Mouse (Mus musculus): ENCODE measurements at regions not wholly inside any gene's neighbourhood (a gene's known extent, or its start where the extent isn't known, plus 50 kb on each side); places are given as distances from the start of the nearest gene placed in this dataset.

DNA sequence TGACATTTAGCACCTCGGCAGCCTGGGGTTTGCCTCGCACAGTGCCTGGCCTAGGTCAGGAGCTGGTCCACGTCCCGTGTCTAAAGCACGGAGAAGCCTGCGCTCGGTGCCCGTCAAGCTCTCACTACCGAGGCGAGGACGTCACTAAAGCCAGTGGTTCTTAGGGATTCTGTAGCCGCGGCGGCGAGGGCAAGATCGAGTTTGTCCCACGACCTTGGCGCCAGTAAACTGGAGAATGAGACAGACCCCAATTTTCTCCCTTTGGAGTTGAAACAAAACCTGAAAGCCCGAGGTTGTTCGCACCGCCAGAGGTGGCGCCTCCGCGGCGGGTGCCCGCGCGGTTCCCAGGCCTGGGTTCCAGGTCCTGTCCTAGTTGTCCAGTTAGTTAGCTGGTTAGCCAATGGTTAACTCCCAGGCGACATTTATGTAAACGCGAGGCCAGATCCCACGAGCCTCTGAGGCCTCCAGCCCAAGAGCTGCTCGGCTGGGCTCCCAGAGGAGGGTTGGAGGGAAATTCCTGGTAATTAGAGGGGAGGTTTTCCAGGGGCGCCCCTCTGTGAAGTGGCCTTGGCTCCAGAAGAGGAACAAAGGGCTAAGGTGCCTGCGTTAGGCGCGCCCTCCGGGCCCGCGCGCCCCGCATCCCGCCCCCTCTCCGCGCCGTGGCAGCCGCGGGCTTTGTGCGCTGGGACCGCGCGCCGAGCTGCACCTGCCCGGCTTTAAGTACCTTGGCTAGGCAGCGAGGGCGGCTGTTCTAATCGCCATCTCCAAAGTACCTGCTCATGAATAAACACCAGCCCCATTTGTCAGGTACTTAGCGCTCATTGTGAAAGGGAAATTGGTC, 74.0 kb downstream of the Rhcg start:
- no peak for DNase-seq (ENCODE audit: low spot score in 2 of 2)

DNA sequence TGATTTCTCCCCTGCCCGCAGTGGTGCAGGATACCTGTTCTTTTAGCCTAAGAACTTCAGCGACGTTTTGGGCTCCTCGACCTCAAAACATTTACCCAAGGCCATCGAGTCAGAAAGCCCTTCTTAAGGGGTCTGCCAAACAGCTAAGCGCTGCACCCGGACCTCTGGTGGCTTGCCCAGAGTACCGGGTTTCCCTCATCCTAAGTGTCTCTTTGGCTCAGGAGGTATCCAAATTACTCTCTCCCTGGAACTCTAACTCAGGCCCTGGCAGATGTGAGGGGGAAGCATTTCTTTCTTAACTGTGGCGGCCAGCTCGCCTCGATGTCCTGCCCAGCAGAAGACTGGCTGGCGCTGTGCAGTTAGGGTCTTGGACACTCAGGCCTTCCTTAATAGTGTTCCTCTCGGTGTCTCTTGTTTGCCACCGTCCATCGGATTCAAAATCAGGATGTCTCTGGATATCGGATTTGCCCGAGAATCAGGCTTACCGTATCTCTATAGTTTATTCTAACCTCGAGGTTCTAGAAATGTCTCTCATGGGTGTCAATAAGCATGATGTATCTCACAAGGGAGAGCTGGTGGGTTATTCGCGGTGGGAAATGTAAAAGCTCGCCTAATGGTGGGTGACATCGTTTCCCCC, 75.0 kb downstream of the Rhcg start:
- DNase-seq (ENCODE audit: low spot score in 2 of 2), result no peak

DNA sequence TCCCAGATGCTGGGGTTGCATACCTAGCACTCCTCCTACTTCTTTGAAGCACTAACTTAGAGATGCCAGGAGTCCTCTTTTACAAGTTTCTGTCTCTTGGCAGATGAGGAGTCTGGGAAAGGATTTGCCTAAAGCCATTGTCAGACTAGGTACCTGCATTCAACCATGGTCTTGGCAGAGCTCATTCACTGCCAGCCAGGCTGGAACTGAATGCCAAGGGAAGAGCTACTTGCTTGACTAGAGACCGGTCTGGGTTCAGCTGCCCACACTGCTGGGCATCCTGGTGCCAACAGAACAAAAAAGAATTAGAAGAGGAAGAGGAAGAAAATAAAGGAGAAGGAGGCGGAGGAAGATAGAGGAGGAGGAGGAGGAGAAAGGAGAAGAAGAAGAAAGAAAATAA, 74.1 kb upstream of the Polg start:
- no peak for DNase-seq (ENCODE audit: low spot score in 2 of 2)

DNA sequence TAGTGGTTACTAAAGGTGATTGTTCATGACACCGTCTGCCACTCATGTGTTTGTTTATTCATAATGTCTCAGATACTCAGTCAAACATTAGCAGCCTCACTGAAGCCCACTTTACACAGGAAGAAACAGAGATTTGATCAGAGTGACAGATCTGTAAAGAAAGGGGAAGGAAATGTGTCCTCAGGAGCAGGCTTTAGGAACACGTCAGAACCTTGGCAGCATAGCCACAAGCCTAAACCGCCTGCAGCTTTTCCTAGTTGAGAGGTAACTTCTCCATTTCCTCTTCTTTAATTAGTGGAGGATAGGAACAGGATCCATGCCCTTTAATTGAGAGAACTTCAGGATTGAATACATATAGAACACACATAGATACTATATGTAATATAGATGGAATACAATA, 73.3 kb upstream of the Polg start:
- DNase-seq (ENCODE audit: low spot score in 2 of 2), result no peak

DNA sequence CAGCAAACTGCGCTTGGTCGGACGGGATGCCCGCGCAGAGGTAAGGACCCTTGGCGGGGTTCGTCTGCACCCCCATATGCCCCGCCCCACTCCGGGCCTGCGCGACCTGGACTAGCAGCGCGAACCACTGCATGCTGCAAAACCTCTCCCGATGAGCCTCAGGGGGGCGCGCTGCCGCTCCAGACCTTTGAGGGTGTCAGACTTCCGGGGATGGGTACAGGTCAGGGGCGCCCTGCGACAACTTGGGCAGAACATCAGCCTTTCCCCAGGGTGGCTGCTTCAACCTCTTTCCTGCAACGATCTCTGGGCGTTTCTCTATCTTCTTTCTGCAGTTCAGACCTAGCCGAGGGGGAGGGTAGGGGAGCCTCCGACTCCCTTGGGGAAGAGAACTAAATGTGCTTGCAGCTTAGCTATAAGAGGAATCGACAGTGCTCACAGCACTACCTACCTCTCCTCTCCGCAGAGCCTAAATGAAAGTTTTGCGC, 70.0 kb upstream of the Polg start:
- peak in 1 of 2 experiments; percentile 77 for DNase-seq (ENCODE audit: low spot score in 2 of 2)

DNA sequence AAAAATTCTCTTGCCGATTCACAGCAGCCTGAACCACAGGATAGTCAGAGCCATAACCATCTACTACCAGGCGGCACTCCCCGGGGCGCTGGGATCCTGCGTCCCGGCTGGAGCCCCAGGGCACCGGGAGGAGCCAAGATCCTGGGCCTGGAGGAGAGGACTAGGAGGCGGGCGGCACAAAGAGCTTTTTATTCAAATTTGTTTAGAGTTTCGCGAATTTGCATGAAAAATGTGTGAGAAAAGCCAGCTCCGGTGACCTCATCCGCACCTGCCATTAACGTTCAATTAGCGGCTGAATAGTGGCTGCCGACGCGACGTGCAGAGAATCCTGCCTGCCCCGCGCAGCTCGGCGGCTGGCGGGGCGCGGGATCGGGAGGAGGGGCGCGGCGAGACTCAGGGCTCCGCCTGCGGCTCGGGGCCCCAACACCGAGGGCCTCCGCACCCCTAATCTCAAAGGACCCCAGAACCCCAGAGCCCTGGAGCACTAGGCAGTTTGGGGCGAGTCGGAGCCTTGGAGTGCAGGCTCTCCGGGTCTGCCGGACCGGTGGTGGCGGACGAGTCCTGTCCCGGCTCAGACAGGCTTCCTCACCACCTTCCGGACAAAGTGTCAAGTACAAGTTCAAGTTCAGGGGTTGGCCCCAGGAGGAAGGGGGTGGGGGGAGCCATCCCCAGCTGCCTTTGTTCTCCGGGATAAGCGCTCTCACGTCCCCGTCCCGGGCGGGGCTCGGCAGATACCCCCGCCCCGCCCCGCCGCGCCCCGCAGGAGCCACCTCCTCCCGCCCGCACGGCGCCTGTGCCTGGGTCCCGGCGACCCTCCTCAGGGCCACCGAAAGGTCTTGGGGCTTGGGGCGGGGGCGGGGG, 69.3 kb upstream of the Polg start:
- no peak for DNase-seq (ENCODE audit: low spot score in 2 of 2)

DNA sequence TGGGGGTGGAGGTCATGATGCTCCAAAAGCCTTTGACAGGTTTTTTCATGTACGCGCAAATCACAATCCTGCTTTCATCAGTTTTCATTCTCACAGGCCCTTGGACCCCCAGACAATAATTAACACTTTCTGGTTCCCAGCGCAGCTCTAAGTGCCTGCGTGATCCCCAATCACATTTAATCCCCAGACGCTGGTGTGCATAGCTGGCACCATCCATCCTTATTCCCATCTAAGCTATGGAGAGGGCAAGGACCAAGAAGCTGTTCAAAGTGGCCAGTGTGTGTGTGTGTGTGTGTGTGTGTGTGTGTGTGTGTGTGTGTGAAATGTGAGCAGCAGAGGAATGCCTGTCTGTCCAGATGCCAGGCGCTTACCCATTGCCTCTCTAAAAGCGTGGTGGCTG, 68.7 kb upstream of the Polg start:
- no peak for DNase-seq (ENCODE audit: low spot score in 2 of 2)

DNA sequence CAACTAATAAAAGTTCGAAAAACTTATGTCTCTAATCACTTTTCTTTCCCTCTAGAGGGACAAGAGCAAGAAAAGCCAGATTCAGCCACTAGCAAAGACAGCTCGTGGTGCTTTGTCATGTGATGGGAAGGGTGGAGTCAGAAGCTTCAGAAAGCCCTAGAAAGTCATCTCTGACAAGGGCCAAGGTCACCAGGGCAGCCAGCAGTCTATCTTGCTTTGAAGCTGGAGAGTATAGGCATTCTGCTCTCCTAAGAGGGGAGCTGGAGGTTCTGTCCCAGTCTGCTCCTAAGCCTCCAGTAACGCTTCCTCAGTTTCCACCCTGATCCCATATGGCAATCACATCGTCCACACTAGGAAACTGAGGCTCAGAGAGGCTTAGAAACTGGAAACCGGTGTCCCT, 68.2 kb upstream of the Polg start:
- DNase-seq (ENCODE audit: low spot score in 2 of 2), result no peak

DNA sequence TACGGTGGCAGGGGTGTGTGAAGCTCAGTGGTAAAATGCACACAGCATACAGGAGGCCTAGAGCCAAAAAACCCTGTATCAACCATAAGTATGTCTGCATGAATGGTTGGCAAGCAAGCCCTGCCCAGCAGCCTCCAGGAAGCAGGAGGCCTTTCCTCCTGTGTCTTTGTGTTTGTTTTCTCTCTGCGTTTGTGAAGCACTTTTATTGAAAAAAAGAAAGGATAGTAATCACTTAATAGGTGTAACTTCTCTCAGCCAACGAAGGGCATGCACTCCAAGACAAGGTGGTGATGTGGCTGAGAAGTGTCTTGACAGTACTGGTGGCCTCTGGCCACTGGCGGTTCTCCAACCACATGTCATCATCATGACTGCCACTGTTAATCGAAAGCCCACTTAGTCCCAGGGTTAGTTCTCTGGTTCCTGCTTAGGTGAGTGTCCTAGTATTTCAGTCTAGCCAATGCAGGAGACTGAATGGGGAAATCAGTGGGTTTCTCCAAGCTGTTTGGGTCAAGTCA, 66.5 kb upstream of the Polg start:
- DNase-seq (ENCODE audit: low spot score in 2 of 2), result no peak

DNA sequence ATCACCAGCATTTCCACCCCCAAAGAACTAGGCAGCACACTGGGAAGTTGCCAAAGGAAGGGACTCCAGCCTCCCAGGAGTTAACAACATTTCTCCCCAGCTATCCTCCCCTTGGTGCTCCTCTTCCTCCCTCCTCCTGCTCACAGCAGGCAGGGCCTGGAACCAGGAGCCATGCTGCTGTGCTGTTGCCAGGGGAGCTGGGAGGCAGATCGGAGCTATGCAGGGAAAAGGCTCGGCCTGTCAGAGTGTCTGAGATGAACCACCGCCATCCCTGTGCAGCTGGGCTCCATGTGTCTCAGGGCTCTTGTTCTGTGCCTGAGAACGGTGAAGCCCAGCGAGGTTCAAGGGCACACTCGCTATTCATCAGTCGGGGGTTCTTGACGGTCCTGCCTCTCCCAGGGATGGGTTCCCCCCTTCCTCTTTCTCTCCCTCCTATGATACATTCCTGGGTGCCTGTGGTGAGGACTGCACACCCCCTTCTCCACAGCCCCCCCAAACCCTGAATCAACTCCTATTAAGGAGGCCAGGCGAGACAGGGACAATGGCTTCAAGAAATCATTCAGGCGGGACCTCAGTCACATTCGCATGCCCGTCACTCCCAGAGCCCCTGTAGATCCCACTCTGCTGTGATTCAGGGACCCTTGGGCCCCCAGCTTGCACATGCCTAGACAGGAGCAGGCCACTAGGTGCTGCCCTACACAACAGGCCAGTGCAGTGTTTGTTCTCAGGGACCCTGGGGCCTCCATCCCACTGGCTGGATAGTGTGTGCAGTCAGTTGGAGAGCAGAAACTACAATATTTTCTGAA, 65.6 kb upstream of the Polg start:
- DNase-seq (ENCODE audit: low spot score in 2 of 2), result no peak

DNA sequence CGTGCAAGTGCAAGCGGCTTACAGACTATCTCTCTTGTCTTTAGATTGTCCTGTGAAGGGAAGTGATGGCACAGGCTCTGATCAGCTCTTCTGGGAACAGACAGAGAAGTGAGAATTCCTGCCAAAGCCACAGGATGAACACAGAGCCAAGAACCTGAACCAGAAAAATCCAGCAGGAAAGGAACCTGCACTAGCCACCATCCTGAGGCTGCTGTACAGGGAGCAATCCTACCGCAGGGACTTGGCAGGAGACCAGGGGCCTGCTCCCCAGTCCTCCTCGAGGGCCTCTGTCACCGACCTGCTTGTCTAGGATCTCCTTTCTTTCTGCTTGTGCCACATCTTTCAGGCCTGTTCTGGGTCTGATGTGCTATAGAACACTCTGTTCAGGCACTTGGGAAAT, 65.0 kb upstream of the Polg start:
- DNase-seq (ENCODE audit: low spot score in 2 of 2), result no peak

DNA sequence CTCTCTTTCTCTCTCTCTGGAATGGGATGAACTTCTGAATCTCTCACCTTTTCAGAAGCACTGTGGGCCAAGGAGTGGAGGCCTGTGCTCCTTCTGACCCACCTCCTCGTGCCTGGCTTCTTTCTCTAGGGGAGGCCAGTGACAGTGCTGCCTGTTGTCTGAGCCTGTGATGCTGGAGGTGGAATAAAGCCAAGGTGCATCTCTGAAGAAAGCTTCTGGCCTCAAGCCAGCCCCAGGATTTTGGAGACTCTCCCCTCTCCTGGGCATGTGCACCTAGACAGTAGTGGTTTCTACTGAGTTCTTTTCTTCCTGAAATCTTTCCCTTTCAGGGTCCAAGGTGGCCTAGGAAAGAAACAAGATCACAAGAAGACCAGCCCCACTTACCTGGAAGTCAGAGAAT, 63.3 kb upstream of the Polg start:
- DNase-seq (ENCODE audit: low spot score in 2 of 2), result no peak

DNA sequence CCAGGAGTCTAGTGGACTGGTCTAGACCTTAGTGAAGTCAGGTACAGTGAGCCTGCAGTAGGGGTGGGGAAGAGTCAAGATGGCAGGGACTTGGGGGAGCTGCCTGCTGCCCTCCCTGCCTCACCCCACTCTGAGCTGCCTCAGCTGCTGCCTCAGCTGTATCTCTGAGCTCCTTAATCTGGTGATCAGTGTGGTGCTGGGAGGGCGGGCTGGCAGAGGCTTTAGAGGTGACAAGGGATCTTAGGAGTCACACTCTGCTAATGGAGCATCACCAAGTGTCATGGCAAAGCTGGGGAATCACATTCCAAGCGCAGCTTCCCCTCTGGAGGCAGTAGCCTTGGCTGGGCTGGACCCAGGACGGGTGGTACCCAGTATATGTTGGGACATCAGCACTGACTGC, 61.8 kb upstream of the Polg start:
- DNase-seq (ENCODE audit: low spot score in 2 of 2), result no peak

DNA sequence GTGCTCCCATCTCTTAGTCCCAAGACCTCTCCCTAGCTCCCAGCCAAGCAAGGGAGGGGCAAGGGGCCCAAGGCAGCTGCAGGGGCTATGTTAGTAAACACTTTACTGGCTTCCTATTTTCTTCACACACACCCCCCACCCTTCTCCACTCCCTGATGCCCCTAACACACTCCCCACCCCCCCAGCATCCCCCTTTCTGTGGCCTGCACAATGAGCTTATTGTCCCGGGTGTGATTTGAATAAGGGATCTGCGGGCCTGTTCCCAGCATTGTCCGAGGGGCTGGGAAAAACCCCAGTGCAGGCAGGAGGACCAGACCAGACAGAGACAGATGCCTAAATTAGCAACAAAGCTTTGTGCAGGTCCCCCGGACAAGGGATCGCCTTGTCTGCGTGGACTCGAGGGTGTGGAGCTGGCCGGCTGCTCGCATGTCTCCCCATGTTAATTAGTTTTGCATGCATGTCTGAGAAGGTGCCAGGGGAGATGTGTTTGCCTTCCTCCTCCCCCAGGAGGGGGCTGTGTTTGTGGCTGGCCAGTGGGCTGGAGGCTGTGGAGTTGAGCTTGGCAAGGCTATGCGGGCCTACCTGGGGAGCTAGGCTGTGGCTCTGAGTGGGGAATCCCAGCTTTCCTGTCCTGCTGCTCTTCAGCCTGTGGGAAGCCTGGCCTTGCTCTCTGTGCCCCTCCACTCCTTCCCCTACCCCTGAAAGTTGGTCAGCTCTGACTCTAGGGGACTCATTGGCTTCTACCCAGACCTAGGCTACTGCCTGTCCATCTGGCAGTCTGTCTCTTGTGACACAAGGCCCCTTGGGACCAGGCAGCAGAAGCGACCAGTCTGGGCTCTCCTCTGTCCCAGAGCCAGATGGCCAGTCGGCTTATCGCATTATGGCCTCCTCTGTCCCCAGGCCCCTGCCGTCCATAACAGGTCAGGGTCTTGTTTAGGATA, 59.8 kb upstream of the Polg start:
- no peak for DNase-seq (ENCODE audit: low spot score in 2 of 2)

DNA sequence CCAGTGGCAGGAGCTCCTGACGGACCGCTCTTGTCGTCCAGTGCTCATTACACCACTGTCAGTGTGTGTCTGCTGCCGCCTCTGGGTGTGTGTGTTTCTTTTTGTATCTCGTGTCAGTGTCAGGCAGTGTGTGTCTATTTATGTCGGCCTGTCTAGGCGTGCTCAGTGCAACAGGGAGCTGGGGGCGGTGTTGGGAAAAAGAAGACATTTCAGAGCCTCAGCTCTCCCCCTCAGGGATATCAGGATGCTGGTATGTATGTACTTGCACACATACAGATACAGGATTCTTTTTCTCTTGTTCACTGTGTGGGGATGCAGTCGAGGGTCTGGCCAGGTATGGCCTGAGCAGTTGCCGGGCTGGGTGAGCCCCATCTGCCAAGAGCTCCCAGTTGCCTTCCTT, 58.8 kb upstream of the Polg start:
- DNase-seq (ENCODE audit: low spot score in 2 of 2), result peak; percentile 74 to 87

DNA sequence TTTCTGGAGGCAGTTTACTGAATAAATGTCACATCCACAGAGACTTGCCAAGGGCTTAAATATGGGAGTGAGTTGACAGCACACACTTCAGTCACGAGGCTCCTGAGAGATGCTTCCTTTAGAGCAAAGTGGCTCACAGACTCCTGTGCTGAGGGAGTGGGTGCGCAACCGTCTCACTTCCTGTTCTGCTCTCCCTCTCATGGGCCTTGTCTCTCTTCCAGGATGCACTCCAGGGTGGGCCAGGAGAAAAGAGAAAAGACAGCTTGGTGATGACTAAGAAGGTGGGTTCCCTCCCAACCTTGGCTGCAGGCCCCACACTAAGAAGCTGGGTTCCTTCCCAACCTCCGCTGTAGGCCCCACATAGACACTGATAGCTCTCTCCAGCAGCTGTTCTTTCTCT, 57.5 kb upstream of the Polg start:
- peak in 1 of 2 experiments; percentile 73 for DNase-seq (ENCODE audit: low spot score in 2 of 2)

DNA sequence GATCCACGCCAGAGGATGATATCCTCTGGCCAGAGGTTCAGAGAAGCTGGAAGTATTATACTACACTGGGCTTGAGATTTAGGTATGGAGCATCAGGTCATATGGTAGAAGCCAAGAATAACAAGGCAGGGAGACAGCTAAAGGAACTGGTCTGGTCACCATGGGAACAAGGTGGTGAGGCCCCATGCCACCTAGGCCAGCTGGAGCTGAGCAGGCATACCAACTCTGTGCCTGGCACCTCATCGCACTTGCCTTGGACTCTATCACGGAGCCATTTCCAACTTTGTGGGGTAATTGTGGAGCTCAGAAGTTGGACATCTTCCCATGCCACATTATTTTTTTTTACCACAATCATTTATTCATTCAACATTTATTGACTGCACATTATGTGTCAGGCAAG, 55.9 kb upstream of the Polg start:
- DNase-seq (ENCODE audit: low spot score in 2 of 2), result no peak

DNA sequence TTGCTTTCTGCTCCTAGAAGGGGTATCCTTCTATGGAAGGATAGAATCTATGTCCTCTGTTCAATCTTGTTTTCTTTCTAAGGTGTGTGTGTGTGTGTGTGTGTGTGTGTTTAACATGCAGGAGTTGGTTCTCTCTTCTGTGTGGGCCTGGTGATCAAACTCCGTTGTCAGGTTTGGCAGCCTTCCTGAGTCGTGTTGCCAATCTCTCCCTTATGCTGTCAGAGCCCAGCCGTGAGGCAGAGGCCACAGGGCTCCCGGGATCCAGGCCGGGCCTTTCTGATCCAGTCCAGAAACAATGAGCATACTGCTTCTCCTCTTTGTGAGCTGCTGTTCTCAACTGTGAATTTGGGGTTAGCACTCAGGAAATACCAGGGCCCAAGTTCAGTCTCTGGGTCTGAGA, 55.1 kb upstream of the Polg start:
- DNase-seq (ENCODE audit: low spot score in 2 of 2), result no peak

DNA sequence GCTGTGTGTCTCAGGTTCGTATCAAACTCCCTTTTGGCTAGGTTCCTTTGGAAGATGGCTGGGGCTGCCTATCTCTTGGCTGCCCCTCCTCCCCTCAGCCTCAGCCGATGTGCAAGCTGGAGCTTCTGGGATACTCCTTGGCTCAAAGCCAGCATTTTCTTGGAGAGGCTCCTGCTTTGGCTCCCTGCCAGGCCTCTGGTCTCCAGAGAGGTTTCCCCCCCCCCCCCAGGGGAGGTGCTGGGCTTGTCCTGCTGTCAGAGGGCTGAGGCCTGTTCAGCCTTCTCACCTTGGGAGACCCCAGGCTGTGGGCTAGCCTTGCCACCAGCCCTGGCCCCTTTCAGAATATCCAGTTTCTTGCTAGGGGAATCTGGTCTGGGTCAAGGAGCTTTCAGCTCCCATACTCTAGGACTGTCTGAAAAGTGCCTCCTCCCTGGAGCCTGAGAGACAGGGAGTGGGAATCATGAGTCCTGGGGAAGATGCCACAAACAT, 54.1 kb upstream of the Polg start:
- peak; percentile 72 to 83 for DNase-seq (ENCODE audit: low spot score in 2 of 2)

DNA sequence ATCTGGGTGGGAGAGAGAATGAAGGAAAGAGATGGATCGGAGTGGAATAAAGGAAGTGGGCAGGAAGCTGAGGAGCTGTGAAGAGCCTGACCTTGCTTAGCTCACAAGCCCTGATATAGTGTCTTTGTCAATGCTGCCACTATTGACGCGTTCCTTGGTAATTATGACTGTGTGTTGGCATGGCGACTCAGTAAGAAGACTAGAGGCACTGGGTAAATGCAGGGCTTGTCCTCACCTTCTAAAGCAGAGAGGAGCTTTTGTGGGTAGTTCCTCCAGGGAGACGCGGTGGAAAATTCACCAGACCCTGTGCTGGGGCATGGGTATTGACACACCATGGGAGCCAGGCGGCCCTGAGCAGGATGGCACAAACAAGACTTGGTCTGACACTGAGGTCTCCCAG, 52.8 kb upstream of the Polg start:
- no peak for DNase-seq (ENCODE audit: low spot score in 2 of 2)
